Mouse (Mus musculus) intestine, embryonic 15.5 days (tissue): ENCODE measurements around the gene Gm43191. TPM values are rescaled to one million over a fixed set of nuclear protein-coding genes. Genes with fewer than 3 reads are reported as not detected.
"Not testable (repeated sequence)": the region's sequence is repeated elsewhere in the genome, so short reads cannot be mapped to it uniquely, and the experiment has no call there.

ENCODE experiments used
- ATAC-seq: fragments of 200-750 bp; cut with Nextera tagmentation; 2 replicates; pipeline ENCODE4 v1.8.0; 2017; ENCODE audit warnings: moderate TSS enrichment, moderate library complexity
- H3K27ac ChIP-seq: fragments of 300-500 bp; sonication (generic); 2 replicates; pipeline ENCODE4 v1.5.1; 2015; ENCODE audit warnings: mild to moderate bottlenecking, inconsistent platforms
- H3K27me3 ChIP-seq: fragments of 300-500 bp; sonication (generic); replicated peaks from 2 replicates; pipeline ENCODE4 v1.6.1; 2015; ENCODE audit warnings: inconsistent platforms
- H3K36me3 ChIP-seq: fragments of 300-500 bp; sonication (generic); 2 replicates; pipeline ENCODE4 v1.6.1; 2015; ENCODE audit warnings: inconsistent platforms
- H3K4me1 ChIP-seq: fragments of 300-500 bp; sonication (generic); replicated peaks from 2 replicates; pipeline ENCODE4 v1.6.1; 2015; ENCODE audit warnings: inconsistent platforms
- H3K4me2 ChIP-seq: fragments of 300-500 bp; sonication (generic); replicated peaks from 2 replicates; pipeline ENCODE4 v1.6.1; 2015; ENCODE audit warnings: mild to moderate bottlenecking, inconsistent platforms
- H3K4me3 ChIP-seq: fragments of 300-500 bp; sonication (generic); replicated peaks from 2 replicates; pipeline ENCODE4 v1.5.1; 2015; ENCODE audit warnings: inconsistent platforms
- H3K9ac ChIP-seq: fragments of 300-500 bp; sonication (generic); 2 replicates; pipeline ENCODE4 v1.6.1; 2015; ENCODE audit warnings: inconsistent platforms
- H3K9me3 ChIP-seq: fragments of 300-500 bp; sonication (generic); 2 replicates; pipeline ENCODE4 v1.6.1; 2016; ENCODE audit warnings: inconsistent platforms
- WGBS: fragments of 180-500 bp; shearing (Covaris S2); methylation state at CpG from one replicate; pipeline ENCODE4 v1.1.7; 2015; 5-methylcytosine and 5-hydroxymethylcytosine counted together
- polyA plus RNA-seq: library from polyadenylated mRNA; unstranded; fragments of >200 nt; fragmentation: Nextera tagmentation; extraction: Ambion mirVana; gene quantifications from 2 replicates; pipeline ENCODE4 v1.2.1, GENCODE M21; 2015

Gm43191 gene
- polyA plus RNA-seq, 1 experiment from 2014 or later, result not detected

- H3K9me3 ChIP-seq, result no peaks in the 10 kb centered on the region
- no peak overlapping the region for H3K9ac ChIP-seq
- H3K4me3 ChIP-seq, result no peak overlapping the region
- no peak for ATAC-seq
- whole genome bisulfite sequencing, result 81% methylated on average over 15 of the region's 15 CpGs
- no peaks in the 10 kb centered on the region for H3K27me3 ChIP-seq
- H3K4me1 ChIP-seq, result peaks cover 20% of the 10 kb centered on the region
- no peak overlapping the region for H3K27ac ChIP-seq
- no peaks in the 10 kb centered on the region for H3K36me3 ChIP-seq
- H3K4me2 ChIP-seq, result no peak overlapping the region
These were observed 22.0 kb downstream of the Gm43191 start for GRCm38 (mm10) chr3:116658928-116659565.

GRCm38 (mm10) chr3:116656184-116656965 lies 24.7 kb downstream of the Gm43191 start:
- Histone ChIP-seq H3K4me2 (no peak overlapping the region), H3K9ac (no peak overlapping the region), H3K4me1 (peaks cover 19% of the 10 kb centered on the region), H3K9me3 (no peaks in the 10 kb centered on the region), H3K27me3 (no peaks in the 10 kb centered on the region), H3K4me3 (no peak overlapping the region), H3K36me3 (no peaks in the 10 kb centered on the region), H3K27ac (no peak overlapping the region)
- 68% methylated on average over 7 of the region's 7 CpGs for WGBS
- ATAC-seq, result no peak

GRCm38 (mm10) chr3:116654051-116654450 lies 27.0 kb downstream of the Gm43191 start:
- peaks cover 12% of the 10 kb centered on the region; the same call in 1 of the 2 replicates for H3K4me1 ChIP-seq
- 91% methylated on average over 11 of the region's 11 CpGs for WGBS
- not testable (repeated sequence) for ATAC-seq, H3K36me3 ChIP-seq, H3K4me3 ChIP-seq, H3K27me3 ChIP-seq, H3K9ac ChIP-seq, H3K4me2 ChIP-seq, H3K27ac ChIP-seq, H3K9me3 ChIP-seq

GRCm38 (mm10) chr3:116653278-116653945 lies 27.6 kb downstream of the Gm43191 start:
- no peak overlapping the region for H3K9ac ChIP-seq
- H3K36me3 ChIP-seq, result no peaks in the 10 kb centered on the region
- WGBS, result 67% methylated on average over 5 of the region's 5 CpGs
- no peak overlapping the region for H3K27ac ChIP-seq
- ATAC-seq, result no peak
- no peaks in the 10 kb centered on the region for H3K27me3 ChIP-seq
- no peak overlapping the region for H3K4me2 ChIP-seq
- no peaks in the 10 kb centered on the region for H3K9me3 ChIP-seq
- 0 out of 2 replicates have a peak, but pooled peaks cover 10% of the 10 kb centered on the region for H3K4me1 ChIP-seq
- no peak overlapping the region for H3K4me3 ChIP-seq

- Histone ChIP-seq H3K36me3 (no peaks in the 10 kb centered on the region), H3K9me3 (no peaks in the 10 kb centered on the region), H3K4me1 (0 out of 2 replicates have a peak, but pooled peaks cover 3% of the 10 kb centered on the region), H3K9ac (no peak overlapping the region), H3K4me3 (no peak overlapping the region), H3K4me2 (no peak overlapping the region), H3K27me3 (no peaks in the 10 kb centered on the region), H3K27ac (no peak overlapping the region)
- WGBS, result 54% methylated on average over 3 of the region's 3 CpGs
- no peak for ATAC-seq
These were observed 29.0 kb downstream of the Gm43191 start for GRCm38 (mm10) chr3:116652033-116652446.

GRCm38 (mm10) chr3:116650698-116651097 lies 30.4 kb downstream of the Gm43191 start:
- Histone ChIP-seq H3K9ac (no peak overlapping the region), H3K4me3 (no peak overlapping the region), H3K4me1 (0 out of 2 replicates have a peak, but pooled peaks cover 3% of the 10 kb centered on the region), H3K4me2 (no peak overlapping the region), H3K36me3 (peaks cover 9% of the 10 kb centered on the region), H3K27ac (no peak overlapping the region), H3K9me3 (no peaks in the 10 kb centered on the region), H3K27me3 (no peaks in the 10 kb centered on the region)
- no peak for ATAC-seq
- WGBS, result 94% methylated on average over 9 of the region's 9 CpGs

GRCm38 (mm10) chr3:116648805-116649204 lies 32.3 kb downstream of the Gm43191 start:
- Histone ChIP-seq H3K4me2 (no peak overlapping the region), H3K4me3 (no peak overlapping the region), H3K4me1 (0 out of 2 replicates have a peak, but pooled peaks cover 2% of the 10 kb centered on the region), H3K27me3 (no peaks in the 10 kb centered on the region), H3K9me3 (no peaks in the 10 kb centered on the region), H3K36me3 (peaks cover 17% of the 10 kb centered on the region), H3K9ac (no peak overlapping the region), H3K27ac (no peak overlapping the region)
- 90% methylated on average over 7 of the region's 7 CpGs for WGBS
- ATAC-seq, result no peak

- Histone ChIP-seq H3K27ac (no peak overlapping the region), H3K36me3 (peaks cover 28% of the 10 kb centered on the region), H3K27me3 (no peaks in the 10 kb centered on the region), H3K4me1 (no peaks in the 10 kb centered on the region), H3K9ac (no peak overlapping the region), H3K4me2 (no peak overlapping the region), H3K9me3 (no peaks in the 10 kb centered on the region), H3K4me3 (no peak overlapping the region)
- 89% methylated on average over 1 of the region's 1 CpGs for WGBS
- no peak for ATAC-seq
These were observed 34.7 kb downstream of the Gm43191 start for GRCm38 (mm10) chr3:116646387-116646786.

- Histone ChIP-seq H3K36me3 (peaks cover 42% of the 10 kb centered on the region), H3K4me3 (no peak overlapping the region)
- WGBS, result 89% methylated on average over 2 of the region's 2 CpGs
These were observed 38.7 kb downstream of the Gm43191 start for GRCm38 (mm10) chr3:116642373-116642772.

GRCm38 (mm10) chr3:116641811-116642371 lies 39.2 kb downstream of the Gm43191 start:
- Histone ChIP-seq H3K4me2 (no peak overlapping the region), H3K27ac (no peak overlapping the region), H3K9ac (no peak overlapping the region), H3K4me3 (no peak overlapping the region), H3K27me3 (no peaks in the 10 kb centered on the region), H3K4me1 (no peaks in the 10 kb centered on the region), H3K9me3 (no peaks in the 10 kb centered on the region), H3K36me3 (peaks cover 41% of the 10 kb centered on the region)
- ATAC-seq, result no peak
- WGBS, result 89% methylated on average over 6 of the region's 6 CpGs

More at GRCm38 (mm10) chr3:116642373-116642772, 38.7 kb downstream of the Gm43191 start:
- H3K4me1 ChIP-seq, result no peaks in the 10 kb centered on the region
- H3K4me2 ChIP-seq, result no peak overlapping the region
- no peaks in the 10 kb centered on the region for H3K9me3 ChIP-seq
- H3K9ac ChIP-seq, result no peak overlapping the region
- ATAC-seq, result no peak
- H3K27me3 ChIP-seq, result no peaks in the 10 kb centered on the region
- no peak overlapping the region for H3K27ac ChIP-seq

GRCm38 (mm10) chr3:116640024-116640423 lies 41.0 kb downstream of the Gm43191 start:
- 82% methylated on average over 1 of the region's 1 CpGs for WGBS
- Histone ChIP-seq H3K4me1 (no peaks in the 10 kb centered on the region), H3K4me3 (no peak overlapping the region), H3K4me2 (no peak overlapping the region), H3K9me3 (no peaks in the 10 kb centered on the region), H3K27ac (no peak overlapping the region), H3K9ac (no peak overlapping the region), H3K36me3 (peaks cover 31% of the 10 kb centered on the region), H3K27me3 (no peaks in the 10 kb centered on the region)
- ATAC-seq, result no peak

- H3K4me3 ChIP-seq, result no peak overlapping the region
- no peak for ATAC-seq
- no peaks in the 10 kb centered on the region for H3K9me3 ChIP-seq
- H3K27me3 ChIP-seq, result no peaks in the 10 kb centered on the region
- no peak overlapping the region for H3K4me2 ChIP-seq
- no peak overlapping the region for H3K27ac ChIP-seq
- WGBS, result 85% methylated on average over 7 of the region's 7 CpGs
- no peaks in the 10 kb centered on the region for H3K4me1 ChIP-seq
- peaks cover 28% of the 10 kb centered on the region for H3K36me3 ChIP-seq
- no peak overlapping the region for H3K9ac ChIP-seq
These were observed 42.5 kb downstream of the Gm43191 start for GRCm38 (mm10) chr3:116638572-116638971.
